Mouse (Mus musculus): ENCODE measurements around the gene Bud13.

GRCm38 (mm10) chr9:46327706-46328571 is 45.1 kb downstream of the Bud13 start:
- TF ChIP-seq CTCF (IDR thresholded peaks at IDR 0.05 in 2 of 3, conservative IDR thresholded peaks at IDR 0.05 in 1 of 3; ENCODE audit: control insufficient read depth in 1 of 3, insufficient read depth in 1 of 3, low read depth in 2 of 3, low read length in 3 of 3, poor library complexity in 1 of 3, severe bottlenecking in 1 of 3) (peak; percentile 44 to 70 (median 59); a peak in 5 of 6 replicates), USF1 (IDR thresholded peaks at IDR 0.05; ENCODE audit: low read depth, low read length) (no peak), POLR2A (IDR thresholded peaks at IDR 0.05; ENCODE audit: control insufficient read depth in 1 of 2, insufficient read depth in 1 of 2, low read depth in 1 of 2, low read length in 2 of 2, poor library complexity in 1 of 2) (no peak), KAT2A (conservative IDR thresholded peaks at IDR 0.05; ENCODE audit: low read depth, low read length) (no peak), MAX (IDR thresholded peaks at IDR 0.05; ENCODE audit: low read length) (no peak), RAD21 (IDR thresholded peaks at IDR 0.05; ENCODE audit: low read depth, low read length) (no peak; the same call in 1 of the 2 replicates), EP300 (IDR thresholded peaks at IDR 0.05; ENCODE audit: low read depth in 1 of 2, low read length in 2 of 2) (no peak), ZNF384 (IDR thresholded peaks at IDR 0.05; ENCODE audit: low read depth, low read length) (no peak), E2F4 (IDR thresholded peaks at IDR 0.05; ENCODE audit: borderline replicate concordance, low read depth, low read length) (no peak)

All from MEL (cell line).